Mouse (Mus musculus): ENCODE data around the gene Zfp568.

- TF ChIP-seq CTCF (IDR thresholded peaks at IDR 0.05; ENCODE audit: insufficient read depth, low read depth, low read length) = no peak
- no peak for TF ChIP-seq POLR2A (IDR thresholded peaks at IDR 0.05; ENCODE audit: insufficient read depth, low read depth, low read length)
Observed at GRCm38 (mm10) chr7:29983340-29983689, 440 bp upstream of the Zfp568 start.

Data from olfactory bulb, adult 2 months (tissue).